In the genomic region with DNA sequence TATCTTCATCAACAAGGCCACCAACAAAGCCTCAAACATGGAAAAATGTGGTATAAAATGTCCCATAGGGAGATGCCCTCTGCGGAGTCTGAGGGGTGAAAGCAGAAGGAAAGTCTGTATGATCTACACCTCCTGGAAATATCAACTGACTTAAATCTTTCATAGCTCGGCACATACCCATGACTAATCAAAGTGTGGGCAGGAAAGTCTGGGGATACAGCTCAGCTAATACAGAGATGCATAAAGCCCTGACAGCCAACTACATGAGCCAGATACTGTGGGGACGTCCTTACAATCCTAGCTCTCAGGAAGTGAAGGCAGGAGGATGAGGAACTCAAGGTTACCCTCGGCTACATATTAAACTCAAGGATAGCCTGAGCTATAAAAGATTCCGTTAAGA, we compare ENCODE assay signal across 18 mouse cellular contexts.
"Had no signal": no experiment of that assay in that cellular context is flagged by ENCODE, and none has a peak within 500 bp of the region (broad histone marks: within the 10 kb centered on the region; RNA-seq: fewer than 3 reads in every experiment).

No protein-coding gene starts in this region.

- ATAC-seq: midbrain, embryonic 16.5 days had no signal

- H3K27me3 ChIP-seq: midbrain, embryonic 12.5 days; neural tube, embryonic 13.5 days; neural tube, embryonic 15.5 days had no signal

- H3K27ac ChIP-seq: midbrain, embryonic 10.5 days; midbrain, embryonic 12.5 days; neural tube, embryonic 13.5 days; neural tube, embryonic 15.5 days had no signal

- DNase-seq: lung, adult 18-20 months; lung, embryonic 14.5 days; lung, postnatal 10 days; lung, postnatal 4 days; midbrain, embryonic 14.5 days; retina, postnatal 1 day; right cerebral cortex, postnatal 14 days; right cerebral cortex, postnatal 4 days; spleen, adult 18-20 months; thymus, adult 2 months; thymus, postnatal 25 days; thymus, postnatal 4 days had no signal

- H3K4me3 ChIP-seq: midbrain, embryonic 10.5 days; midbrain, embryonic 12.5 days; myocyte; neural tube, embryonic 13.5 days; neural tube, embryonic 15.5 days had no signal

- H3K9ac ChIP-seq: lung, embryonic 14.5 days; midbrain, embryonic 12.5 days; neural tube, embryonic 13.5 days; neural tube, embryonic 15.5 days had no signal

- H3K9me3 ChIP-seq: midbrain, embryonic 10.5 days; midbrain, embryonic 12.5 days; neural tube, embryonic 13.5 days; neural tube, embryonic 15.5 days had no signal

- H3K36me3 ChIP-seq: midbrain, embryonic 10.5 days; midbrain, embryonic 12.5 days; neural tube, embryonic 13.5 days; neural tube, embryonic 15.5 days had no signal

- H3K4me2 ChIP-seq: lung, embryonic 14.5 days; midbrain, embryonic 12.5 days; neural tube, embryonic 13.5 days; neural tube, embryonic 15.5 days had no signal
